Mouse (Mus musculus): ENCODE data around the gene Acpp. TPM values are rescaled to one million over a fixed set of nuclear protein-coding genes. Genes with fewer than 3 reads are reported as not detected.

Acpp gene
- polyA plus RNA-seq, 2 experiments: 0.17 to 0.20 TPM

- ATAC-seq (ENCODE audit: insufficient read depth): peak; percentile 97
- under 1% methylated on average over 59 of the region's 60 CpGs for WGBS (ENCODE audit: insufficient replicate concordance)
- Histone ChIP-seq H3K9me3 (ENCODE audit: control insufficient read depth, low read length) (no peaks in the 10 kb centered on the region), H3K27me3 (ENCODE audit: control insufficient read depth, insufficient read depth, low read length) (no peaks in the 10 kb centered on the region), H3K27ac (peak within 1 kb of the TSS; percentile 41; the same call in 1 of the 2 replicates), H3K4me1 (replicated peaks; ENCODE audit: control insufficient read depth in 2 of 2, insufficient read depth in 2 of 2, low read length in 1 of 2) (peaks cover 9 to 18% of the 10 kb centered on the region in 2 experiments), H3K4me3 (ENCODE audit: insufficient read depth in 1 of 2, low read depth in 2 of 2, low read length in 2 of 2) (peak within 1 kb of the TSS; percentile 80 to 81), H3K9ac (replicated peaks) (peak within 1 kb of the TSS; percentile 64), H3K4me2 (ENCODE audit: low read depth) (peak within 1 kb of the TSS; percentile 92), H3K36me3 (replicated peaks; ENCODE audit: control insufficient read depth, insufficient read depth, low read depth) (no peaks in the 10 kb centered on the region)
- peak; percentile 88 to 92 (median 90) for DNase-seq (ENCODE audit: low read depth in 3 of 3, low spot score in 3 of 3)
- TF ChIP-seq EP300 (IDR thresholded peaks at IDR 0.05; ENCODE audit: low read depth): no peak
- TF ChIP-seq CTCF (IDR thresholded peaks at IDR 0.05; ENCODE audit: low read depth): no peak
Observed at GRCm38 (mm10) chr9:104262823-104263352, 74.7 kb downstream of the Acpp start, which contains the start of gene Dnajc13. TSS of gene Dnajc13 (minus strand) at chr9:104262930.

DNA sequence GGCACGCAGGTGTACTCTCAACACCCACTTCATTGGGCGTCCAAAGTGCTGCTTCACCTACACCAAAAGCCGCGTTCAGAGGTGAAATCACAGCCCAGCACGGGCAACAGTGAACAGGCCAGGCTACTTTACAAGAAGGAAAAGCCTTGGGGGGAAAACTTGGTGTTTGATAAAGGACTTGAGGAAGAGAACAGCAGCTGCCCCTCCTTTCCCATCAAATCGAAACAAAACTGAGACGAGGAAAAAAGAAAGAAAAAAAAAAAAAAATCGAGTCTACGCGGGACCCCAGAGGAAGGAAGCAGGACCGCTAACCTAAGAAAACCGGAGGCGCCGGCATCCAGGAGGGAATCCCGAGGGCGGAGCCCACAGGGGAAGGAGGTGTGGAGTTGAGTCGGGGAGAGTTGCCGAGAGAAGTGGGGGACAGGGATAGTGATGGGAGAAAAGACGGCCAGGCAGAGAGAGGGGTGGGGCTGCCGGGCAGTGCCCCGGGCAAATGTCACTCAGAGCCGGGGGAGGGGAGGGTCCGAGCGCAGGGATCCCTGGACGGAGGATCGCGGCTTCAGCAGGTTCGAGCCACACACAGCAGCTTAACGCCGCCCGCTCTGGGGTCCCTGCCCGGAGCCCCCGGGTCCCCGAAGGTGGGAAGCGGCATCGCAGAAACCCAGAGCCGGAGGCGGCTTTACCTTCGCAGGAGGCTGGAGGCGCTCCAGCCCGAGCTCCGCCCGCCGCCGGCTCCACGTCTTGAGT, 75.4 kb downstream of the Acpp start:
- peak overlapping the region; percentile 41; the same call in 1 of the 2 replicates for H3K27ac ChIP-seq
- peak overlapping the region; percentile 92 for H3K4me2 ChIP-seq (ENCODE audit: low read depth)
- no peaks in the 10 kb centered on the region for H3K36me3 ChIP-seq (replicated peaks; ENCODE audit: control insufficient read depth, insufficient read depth, low read depth)
- no peak for TF ChIP-seq CTCF (IDR thresholded peaks at IDR 0.05; ENCODE audit: low read depth)
- ATAC-seq (ENCODE audit: insufficient read depth) (peak; percentile 53), DNase-seq (ENCODE audit: low read depth in 3 of 3, low spot score in 3 of 3) (no peak)
- under 1% methylated on average over 40 of the region's 46 CpGs for WGBS (ENCODE audit: insufficient replicate concordance)
- H3K27me3 ChIP-seq (ENCODE audit: control insufficient read depth, insufficient read depth, low read length): no peaks in the 10 kb centered on the region
- H3K9ac ChIP-seq (replicated peaks): peak overlapping the region; percentile 64
- peak overlapping the region; percentile 80 to 81 for H3K4me3 ChIP-seq (ENCODE audit: insufficient read depth in 1 of 2, low read depth in 2 of 2, low read length in 2 of 2)
- peaks cover 9 to 18% of the 10 kb centered on the region in 2 experiments for H3K4me1 ChIP-seq (replicated peaks; ENCODE audit: control insufficient read depth in 2 of 2, insufficient read depth in 2 of 2, low read length in 1 of 2)
- no peaks in the 10 kb centered on the region for H3K9me3 ChIP-seq (ENCODE audit: control insufficient read depth, low read length)

DNA sequence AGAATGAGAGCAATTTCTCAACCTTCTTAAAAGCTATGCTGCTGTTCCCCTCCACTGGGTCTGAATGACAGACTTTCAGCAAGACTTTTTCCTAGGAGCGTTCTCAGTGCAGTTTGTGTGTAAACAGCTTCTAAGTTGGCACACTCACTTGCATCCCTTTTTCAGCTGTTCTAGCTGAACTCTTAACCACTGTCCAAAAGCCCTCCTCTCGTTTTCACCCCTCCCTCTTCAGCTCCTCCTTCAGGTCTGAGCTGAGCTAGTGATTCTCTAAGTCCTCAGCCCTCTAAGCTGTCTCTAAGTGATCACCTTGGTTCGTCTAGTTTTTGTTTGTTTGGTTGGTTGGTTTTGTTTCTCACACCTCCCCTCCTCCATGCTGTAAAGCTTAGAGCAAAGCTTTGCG, 77.2 kb downstream of the Acpp start:
- 50% methylated on average over 4 of the region's 4 CpGs for WGBS (ENCODE audit: insufficient replicate concordance)

DNA sequence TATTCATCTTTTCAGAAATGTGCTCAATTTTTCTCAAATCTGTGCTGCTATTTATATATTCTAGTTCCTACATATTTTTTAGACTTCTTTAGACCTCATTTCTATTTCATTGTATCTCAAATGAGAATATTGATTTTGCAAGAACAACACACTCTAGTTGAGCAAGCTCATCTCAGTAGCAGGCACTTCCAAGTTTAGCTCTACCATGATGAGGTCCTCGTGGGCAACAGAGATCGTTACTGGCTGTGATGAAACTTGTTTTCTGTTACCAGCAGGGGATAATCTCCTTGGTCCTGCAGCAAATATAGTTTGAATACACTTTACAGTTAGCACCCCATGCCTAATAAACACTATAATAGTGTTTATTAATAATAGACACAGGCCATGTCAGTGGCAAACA, 81.5 kb downstream of the Acpp start:
- DNase-seq (ENCODE audit: low read depth in 3 of 3, low spot score in 3 of 3) (no peak), ATAC-seq (ENCODE audit: insufficient read depth) (no peak)
- no peak overlapping the region for H3K4me2 ChIP-seq (ENCODE audit: low read depth)
- no peak overlapping the region for H3K9ac ChIP-seq (replicated peaks)
- H3K27ac ChIP-seq: no peak overlapping the region
- no peaks in the 10 kb centered on the region for H3K36me3 ChIP-seq (replicated peaks; ENCODE audit: control insufficient read depth, insufficient read depth, low read depth)
- H3K27me3 ChIP-seq (ENCODE audit: control insufficient read depth, insufficient read depth, low read length): no peaks in the 10 kb centered on the region
- no peak overlapping the region for H3K4me3 ChIP-seq (ENCODE audit: insufficient read depth in 1 of 2, low read depth in 2 of 2, low read length in 2 of 2)
- peaks cover 1 to 8% of the 10 kb centered on the region in 2 experiments; a peak in 2 of 4 replicates for H3K4me1 ChIP-seq (replicated peaks; ENCODE audit: control insufficient read depth in 2 of 2, insufficient read depth in 2 of 2, low read length in 1 of 2)
- 66% methylated on average over 2 of the region's 2 CpGs for WGBS (ENCODE audit: insufficient replicate concordance)
- no peak for TF ChIP-seq CTCF (IDR thresholded peaks at IDR 0.05; ENCODE audit: low read depth)
- TF ChIP-seq EP300 (IDR thresholded peaks at IDR 0.05; ENCODE audit: low read depth): no peak
- H3K9me3 ChIP-seq (ENCODE audit: control insufficient read depth, low read length): no peaks in the 10 kb centered on the region

More for the DNA sequence above, 77.2 kb downstream of the Acpp start:
- no peak overlapping the region for H3K9ac ChIP-seq (replicated peaks)
- no peak for TF ChIP-seq CTCF (IDR thresholded peaks at IDR 0.05; ENCODE audit: low read depth)
- TF ChIP-seq EP300 (IDR thresholded peaks at IDR 0.05; ENCODE audit: low read depth): no peak
- 0 out of 2 replicates have a peak overlapping the region, but pooled peaks have one; percentile 15 for H3K4me2 ChIP-seq (ENCODE audit: low read depth)
- no peak overlapping the region for H3K27ac ChIP-seq
- H3K36me3 ChIP-seq (replicated peaks; ENCODE audit: control insufficient read depth, insufficient read depth, low read depth): no peaks in the 10 kb centered on the region
- no peak overlapping the region for H3K4me3 ChIP-seq (ENCODE audit: insufficient read depth in 1 of 2, low read depth in 2 of 2, low read length in 2 of 2)
- DNase-seq (ENCODE audit: low read depth in 3 of 3, low spot score in 3 of 3) (no peak), ATAC-seq (ENCODE audit: insufficient read depth) (no peak)
- H3K27me3 ChIP-seq (ENCODE audit: control insufficient read depth, insufficient read depth, low read length): no peaks in the 10 kb centered on the region
- H3K4me1 ChIP-seq (replicated peaks; ENCODE audit: control insufficient read depth in 2 of 2, insufficient read depth in 2 of 2, low read length in 1 of 2): peaks cover 9 to 18% of the 10 kb centered on the region in 2 experiments
- H3K9me3 ChIP-seq (ENCODE audit: control insufficient read depth, low read length): no peaks in the 10 kb centered on the region

Data from liver, embryonic 14.5 days (tissue).